ENCODE assay signal across 13 mouse cellular contexts in genomic region chr8:46750566-46750965, GRCm38 (mm10). TPM values are rescaled to one million over a fixed set of nuclear protein-coding genes. Genes with fewer than 3 reads are reported as not detected.
A peak's percentile ranks its signal among the peaks of the same experiment; 100 is the strongest.
DNase-seq lines count a peak whose midpoint lies in the region; ATAC-seq and TF ChIP-seq lines count a peak whose summit lies in the region.
"Had no signal": no experiment of that assay in that cellular context is flagged by ENCODE, and none has a peak within 500 bp of the region (broad histone marks: within the 10 kb centered on the region; RNA-seq: fewer than 3 reads in every experiment).

No protein-coding gene starts in this region.

- no peak overlapping the region for H3K27ac ChIP-seq in heart, embryonic 10.5 days
- H3K27ac ChIP-seq in heart, embryonic 12.5 days (ENCODE audit: poor library complexity, severe bottlenecking) = no peak overlapping the region
- H3K27ac ChIP-seq in liver, postnatal 0 days (ENCODE audit: low read depth) = peak overlapping the region; percentile 51; the same call in 1 of the 2 replicates
- H3K27ac ChIP-seq in lung, embryonic 14.5 days (ENCODE audit: low read depth) = peak overlapping the region; percentile 63; the same call in 1 of the 2 replicates
- peak overlapping the region; percentile 40; the same call in 1 of the 2 replicates for H3K27ac ChIP-seq in stomach, embryonic 16.5 days (ENCODE audit: low read length)
- H3K27ac ChIP-seq: left cerebral cortex, adult 2 months had no signal

- DNase-seq in heart, embryonic 10.5 days (ENCODE audit: low spot score) = peak; percentile 9
- DNase-seq in liver, postnatal 0 days = no peak
- DNase-seq in liver = no peak
- peak; percentile 49 for DNase-seq in lung, embryonic 14.5 days
- no peak for DNase-seq in embryo, embryonic 10 days (ENCODE audit: low spot score)
- no peak for DNase-seq in layer of hippocampus, postnatal 36 days
- DNase-seq: adrenal gland, adult 8-10 months; heart, postnatal 10 days; kidney, adult 8-10 months; thymus, postnatal 36 days had no signal

- H3K4me1 ChIP-seq in heart, embryonic 10.5 days = peaks cover 8% of the 10 kb centered on the region; the same call in 1 of the 2 replicates
- H3K4me1 ChIP-seq in heart, embryonic 12.5 days (replicated peaks) = peaks cover 31% of the 10 kb centered on the region
- H3K4me1 ChIP-seq in liver, postnatal 0 days (ENCODE audit: insufficient read depth) = peaks cover 22% of the 10 kb centered on the region
- H3K4me1 ChIP-seq in lung, embryonic 14.5 days (ENCODE audit: insufficient read depth) = no peaks in the 10 kb centered on the region; the same call in 1 of the 2 replicates
- peaks cover 9% of the 10 kb centered on the region; the same call in 1 of the 2 replicates for H3K4me1 ChIP-seq in stomach, embryonic 16.5 days (ENCODE audit: control insufficient read depth, insufficient read depth, low read length)

- no peak for TF ChIP-seq CTCF in liver, postnatal 0 days (IDR thresholded peaks at IDR 0.05; ENCODE audit: low read depth)
- TF ChIP-seq CTCF in lung, embryonic 14.5 days (IDR thresholded peaks at IDR 0.05; ENCODE audit: low read depth) = no peak

- no peak overlapping the region for H3K9ac ChIP-seq in heart, embryonic 12.5 days
- H3K9ac ChIP-seq in liver, postnatal 0 days (replicated peaks) = no peak overlapping the region
- H3K9ac ChIP-seq in lung, embryonic 14.5 days = no peak overlapping the region
- H3K9ac ChIP-seq in stomach, embryonic 16.5 days (ENCODE audit: low read length) = no peak overlapping the region

- 85% methylated on average over 8 of the region's 8 CpGs for WGBS in heart, embryonic 10.5 days
- WGBS in heart, embryonic 12.5 days = 77% methylated on average over 8 of the region's 8 CpGs
- 63% methylated on average over 8 of the region's 8 CpGs for WGBS in liver, postnatal 0 days (ENCODE audit: insufficient replicate concordance)
- WGBS in lung, embryonic 14.5 days = 48% methylated on average over 8 of the region's 8 CpGs
- WGBS in stomach, embryonic 16.5 days = 50% methylated on average over 8 of the region's 8 CpGs

- H3K4me2 ChIP-seq in heart, embryonic 12.5 days = no peak overlapping the region
- H3K4me2 ChIP-seq in liver, postnatal 0 days (ENCODE audit: low read depth, low read length) = no peak overlapping the region
- peak overlapping the region; percentile 32; the same call in 1 of the 2 replicates for H3K4me2 ChIP-seq in lung, embryonic 14.5 days
- H3K4me2 ChIP-seq in stomach, embryonic 16.5 days (ENCODE audit: low read depth, low read length) = 0 out of 2 replicates have a peak overlapping the region, but pooled peaks have one; percentile 13

- no peaks in the 10 kb centered on the region for H3K9me3 ChIP-seq in heart, embryonic 10.5 days
- H3K9me3 ChIP-seq in heart, embryonic 12.5 days (replicated peaks) = no peaks in the 10 kb centered on the region
- H3K9me3 ChIP-seq in liver, postnatal 0 days (ENCODE audit: low read length) = no peaks in the 10 kb centered on the region
- H3K9me3 ChIP-seq in lung, embryonic 14.5 days (ENCODE audit: low read depth, low read length) = no peaks in the 10 kb centered on the region
- no peaks in the 10 kb centered on the region for H3K9me3 ChIP-seq in stomach, embryonic 16.5 days (replicated peaks; ENCODE audit: control insufficient read depth, low read length)

- H3K36me3 ChIP-seq in heart, embryonic 10.5 days = no peaks in the 10 kb centered on the region
- H3K36me3 ChIP-seq in heart, embryonic 12.5 days = no peaks in the 10 kb centered on the region
- H3K36me3 ChIP-seq in liver, postnatal 0 days (replicated peaks; ENCODE audit: insufficient read depth, low read length) = no peaks in the 10 kb centered on the region
- no peaks in the 10 kb centered on the region for H3K36me3 ChIP-seq in lung, embryonic 14.5 days (ENCODE audit: insufficient read depth)
- H3K36me3 ChIP-seq in stomach, embryonic 16.5 days (ENCODE audit: control insufficient read depth, insufficient read depth, low read length) = no peaks in the 10 kb centered on the region

- TF ChIP-seq EP300 in liver, postnatal 0 days (IDR thresholded peaks at IDR 0.05; ENCODE audit: low read depth) = no peak; the same call in 1 of the 2 replicates

- ATAC-seq in heart, embryonic 12.5 days (ENCODE audit: insufficient number of reproducible peaks, low FRiP score) = no peak
- ATAC-seq in liver, postnatal 0 days = peak; percentile 84
- peak; percentile 87 for ATAC-seq in lung, embryonic 14.5 days (ENCODE audit: insufficient read depth)
- no peak for ATAC-seq in stomach, embryonic 16.5 days (ENCODE audit: insufficient read depth, low FRiP score)

- no peak overlapping the region for H3K4me3 ChIP-seq in heart, embryonic 10.5 days
- no peak overlapping the region for H3K4me3 ChIP-seq in heart, embryonic 12.5 days
- H3K4me3 ChIP-seq in liver, postnatal 0 days (ENCODE audit: low read depth, low read length) = no peak overlapping the region
- H3K4me3 ChIP-seq in lung, embryonic 14.5 days (ENCODE audit: low read depth, low read length) = no peak overlapping the region
- H3K4me3 ChIP-seq in stomach, embryonic 16.5 days (replicated peaks; ENCODE audit: low read length) = no peak overlapping the region
- H3K4me3 ChIP-seq: left cerebral cortex, adult 2 months had no signal

- no peaks in the 10 kb centered on the region for H3K27me3 ChIP-seq in heart, embryonic 10.5 days (ENCODE audit: insufficient read depth, poor library complexity, severe bottlenecking)
- no peaks in the 10 kb centered on the region for H3K27me3 ChIP-seq in heart, embryonic 12.5 days (replicated peaks)
- H3K27me3 ChIP-seq in liver, postnatal 0 days (ENCODE audit: insufficient read depth, low read length) = no peaks in the 10 kb centered on the region
- no peaks in the 10 kb centered on the region for H3K27me3 ChIP-seq in lung, embryonic 14.5 days (ENCODE audit: insufficient read depth, low read length)
- no peaks in the 10 kb centered on the region for H3K27me3 ChIP-seq in stomach, embryonic 16.5 days (ENCODE audit: control insufficient read depth, insufficient read depth, low read length)

RNA-seq across cellular contexts. Expression of gene Irf2, which starts 11.0 kb away (rescaled TPM):
- polyA plus RNA-seq in heart, embryonic 10.5 days (2016; fragmentation: Nextera tagmentation; extraction: Ambion mirVana) = 8.9 and 10.9 TPM in 2 replicates
- polyA plus RNA-seq in heart, embryonic 12.5 days (2016; fragmentation: Nextera tagmentation; extraction: Ambion mirVana) = 12.5 and 14.9 TPM in 2 replicates
- polyA plus RNA-seq in liver, postnatal 0 days (2015; fragmentation: Nextera tagmentation; extraction: Ambion mirVana) = 23.1 and 24.3 TPM in 2 replicates
- polyA plus RNA-seq in lung, embryonic 14.5 days (2014; fragmentation: Nextera tagmentation; extraction: Ambion mirVana) = 16.8 and 23.7 TPM in 2 replicates
- 18.1 and 27.5 TPM in 2 replicates for polyA plus RNA-seq in stomach, embryonic 16.5 days (2015; fragmentation: Nextera tagmentation; extraction: Ambion mirVana)
- total RNA-seq in layer of hippocampus, postnatal 36 days (2021) = 10 to 100 TPM; 61.8 to 62.2 TPM

Comparison
In these comparisons a context has a peak if more than half of its experiments do, and no peak if none do; other contexts are left out.
1. DNase-seq: peak in heart, embryonic 10.5 days (single experiment) and lung, embryonic 14.5 days (single experiment); none in liver, postnatal 0 days (single experiment), liver (single experiment), embryo, embryonic 10 days (single experiment) and layer of hippocampus, postnatal 36 days (0 of 2).
2. H3K27ac ChIP-seq: peak in liver, postnatal 0 days (single experiment), lung, embryonic 14.5 days (single experiment) and stomach, embryonic 16.5 days (single experiment); none in heart, embryonic 10.5 days (single experiment) and heart, embryonic 12.5 days (single experiment).
3. ATAC-seq: peak in liver, postnatal 0 days (single experiment) and lung, embryonic 14.5 days (single experiment); none in heart, embryonic 12.5 days (single experiment) and stomach, embryonic 16.5 days (single experiment).
4. H3K4me2 ChIP-seq: peak in lung, embryonic 14.5 days (single experiment) and stomach, embryonic 16.5 days (single experiment); none in heart, embryonic 12.5 days (single experiment) and liver, postnatal 0 days (single experiment).